Mouse (Mus musculus) lung, adult 2 months (tissue): ENCODE results near the gene Myrip.

Experiments used
- CTCF ChIP-seq: fragments of 200-500 bp; IDR thresholded peaks from 2 replicates; pipeline ENCODE4 v1.5.1; 2011; ENCODE audit warnings: mild to moderate bottlenecking, low read length, control low read depth; ENCODE audit not compliant: insufficient read depth
- POLR2A ChIP-seq: fragments of 200-500 bp; IDR thresholded peaks from 2 replicates; pipeline ENCODE4 v1.6.1; 2011; ENCODE audit warnings: low read depth, mild to moderate bottlenecking, control low read depth, low read length, borderline replicate concordance; ENCODE audit errors: extremely low read depth

GRCm38 (mm10) chr9:120418582-120418981 lies 117.3 kb downstream of the Myrip start:
- TF ChIP-seq CTCF (no peak), POLR2A (no peak)
